Mouse (Mus musculus) layer of hippocampus, adult 8-10 months (tissue): Measurements from ENCODE around the gene Gm3012. TPM values are rescaled to one million over a fixed set of nuclear protein-coding genes. Genes with fewer than 3 reads are reported as not detected.
"Not testable (repeated sequence)": the region's sequence is repeated elsewhere in the genome, so short reads cannot be mapped to it uniquely, and the experiment has no call there.

Experiments
- DNase-seq, 2 experiments: peaks; one replicate each; pipeline ENCODE4 v3.0.0; 2022; ENCODE audit warnings: low spot score in 2 of 2
- total RNA-seq, 4 experiments: library from RNA; stranded (reverse); gene quantifications; 2 replicates each; pipeline ENCODE4 v1.2.4; 2022

The Gm3012 gene
- total RNA-seq = not detected

GRCm38 (mm10) chr14:3634212-3634611, at the start of gene Gm3012:
Gene Gm3012, plus strand, starts transcription at chr14:3634512.
- DNase-seq = not testable (repeated sequence)

GRCm38 (mm10) chr14:3651730-3652129, 17.4 kb downstream of the Gm3012 start, which contains the start of gene Gm3020:
Gene Gm3020, plus strand, starts transcription at chr14:3652030.
- DNase-seq = not testable (repeated sequence)

- not testable (repeated sequence) for DNase-seq
These were observed 54.2 kb downstream of the Gm3012 start, which contains the start of gene Gm3043 for GRCm38 (mm10) chr14:3688483-3688882. Gene Gm3043, plus strand, starts transcription at chr14:3688783.

Other genes starting within 250 kb of the Gm3012 start
- gene Gm10413, start 239.4 kb upstream of the Gm3012 start, total RNA-seq = not detected
- 1 to 10 TPM; 2.5 to 5.5 (median 3.5) TPM for gene Gm10409, start 221.9 kb upstream of the Gm3012 start, total RNA-seq
- gene Gm3005, start 206.4 kb upstream of the Gm3012 start, total RNA-seq = under 1 TPM in 1 of 4 experiments, not detected in 3; 0.50 TPM
- gene Gm10408, start 185.1 kb upstream of the Gm3012 start, total RNA-seq = not detected
- gene Gm3020, start 17.5 kb downstream of the Gm3012 start, total RNA-seq = 1 to 10 TPM; 2.5 to 5.5 (median 3.5) TPM
- gene Gm3043, start 54.3 kb downstream of the Gm3012 start, total RNA-seq = not detected
- gene Gm3002, start 175.6 kb downstream of the Gm3012 start, total RNA-seq = 1 to 10 TPM in 2 of 4 experiments, under 1 TPM in 1, not detected in 1; 0.85 to 2.6 (median 1.5) TPM
- 1 to 10 TPM in 1 of 4 experiments, not detected in 3; 1.1 TPM for gene Gm3033, start 211.7 kb downstream of the Gm3012 start, total RNA-seq
- under 1 TPM in 1 of 4 experiments, not detected in 3; 0.30 TPM for gene Gm2916, start 249.7 kb downstream of the Gm3012 start, total RNA-seq